Mouse (Mus musculus) lung, postnatal 0 days (tissue): ENCODE data around the gene Sh2d6. TPM values are rescaled to one million over a fixed set of nuclear protein-coding genes. Genes with fewer than 3 reads are reported as not detected.

ENCODE experiments used
- ATAC-seq: fragments of 200-750 bp; cut with Nextera tagmentation; 2 replicates; pipeline ENCODE4 v1.8.0; 2017; ENCODE audit warnings: moderate library complexity
- DNase-seq: peaks from one replicate; pipeline ENCODE4 v3.0.0-alpha.2; 2016; ENCODE audit warnings: low spot score
- H3K27ac ChIP-seq: fragments of 300-500 bp; sonication (generic); 2 replicates; pipeline ENCODE4 v1.5.1; 2014; ENCODE audit warnings: antibody characterized with exemption, mild to moderate bottlenecking, low read length, mixed read lengths
- H3K27me3 ChIP-seq: fragments of 300-500 bp; sonication (generic); replicated peaks from 2 replicates; pipeline ENCODE4 v1.6.1; 2014; ENCODE audit warnings: low read length, mixed read lengths; ENCODE audit not compliant: insufficient read depth
- H3K36me3 ChIP-seq: fragments of 300-500 bp; sonication (generic); 2 replicates; pipeline ENCODE4 v1.6.1; 2014; ENCODE audit warnings: low read length, mixed read lengths; ENCODE audit not compliant: insufficient read depth
- H3K4me1 ChIP-seq: fragments of 300-500 bp; sonication (generic); 2 replicates; pipeline ENCODE4 v1.6.1; 2014; ENCODE audit warnings: antibody characterized with exemption, low read depth, low read length, mixed read lengths; ENCODE audit not compliant: insufficient read depth
- H3K4me2 ChIP-seq: fragments of 300-500 bp; sonication (generic); replicated peaks from 2 replicates; pipeline ENCODE4 v1.6.1; 2014; ENCODE audit warnings: low read depth, mild to moderate bottlenecking, low read length, moderate library complexity, mixed read lengths
- H3K4me3 ChIP-seq: fragments of 300-500 bp; sonication (generic); 2 replicates; pipeline ENCODE4 v1.5.1; 2014; ENCODE audit warnings: low read depth, low read length
- H3K9ac ChIP-seq: fragments of 300-500 bp; sonication (generic); replicated peaks from 2 replicates; pipeline ENCODE4 v1.6.1; 2014; ENCODE audit warnings: low read depth, mild to moderate bottlenecking
- H3K9me3 ChIP-seq: fragments of 300-500 bp; sonication (generic); 2 replicates; pipeline ENCODE4 v1.6.1; 2016; ENCODE audit warnings: low read length, mixed read lengths
- CTCF ChIP-seq: IDR thresholded peaks from 2 replicates; pipeline ENCODE4 v1.5.1; 2016; ENCODE audit warnings: antibody characterized with exemption, mild to moderate bottlenecking
- EP300 ChIP-seq: IDR thresholded peaks from 2 replicates; pipeline ENCODE4 v1.6.1; 2016; ENCODE audit warnings: antibody characterized with exemption, mild to moderate bottlenecking, control low read depth
- WGBS: fragments of 180-500 bp; shearing (Covaris S2); extraction: QIAGEN DNeasy Blood & Tissue Kit; methylation state at CpG from one replicate; pipeline ENCODE4 v1.1.7; 2014; 5-methylcytosine and 5-hydroxymethylcytosine counted together
- polyA plus RNA-seq: library from polyadenylated mRNA; unstranded; fragments of >200 nt; fragmentation: Nextera tagmentation; extraction: Ambion mirVana; gene quantifications from 2 replicates; pipeline ENCODE4 v1.2.1, GENCODE M21; 2015

Gene Sh2d6
- polyA plus RNA-seq, 1 experiment from 2014 or later, result not detected

DNA sequence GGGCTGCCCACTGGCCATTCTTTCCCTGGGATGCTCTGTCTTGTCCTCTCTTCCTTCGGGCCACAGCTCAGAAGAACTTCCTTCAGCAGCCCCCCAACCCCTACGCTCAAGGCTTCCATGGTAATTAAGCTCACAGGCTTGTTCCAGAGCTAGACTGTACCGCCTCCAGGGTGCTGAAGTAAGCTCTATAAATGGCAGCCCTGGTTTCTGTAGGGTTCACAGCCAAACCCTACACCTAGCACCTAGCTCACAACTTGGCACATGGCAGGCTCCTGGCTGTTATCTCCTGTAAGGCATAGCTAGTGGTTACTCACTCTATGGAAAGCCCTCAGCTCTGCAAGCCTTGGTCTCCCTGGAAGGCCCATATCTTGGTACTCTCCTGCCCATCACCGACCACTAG lies 11.1 kb upstream of the Sh2d6 start:
- TF ChIP-seq CTCF, result no peak
- TF ChIP-seq EP300, result no peak
- no peaks in the 10 kb centered on the region for H3K4me1 ChIP-seq
- H3K4me3 ChIP-seq, result no peak overlapping the region
- H3K4me2 ChIP-seq, result no peak overlapping the region
- ATAC-seq (no peak), DNase-seq (no peak)
- no peak overlapping the region for H3K9ac ChIP-seq
- no peaks in the 10 kb centered on the region for H3K9me3 ChIP-seq
- no peaks in the 10 kb centered on the region for H3K36me3 ChIP-seq
- H3K27ac ChIP-seq, result no peak overlapping the region
- no peaks in the 10 kb centered on the region for H3K27me3 ChIP-seq
- WGBS, result 82% methylated on average over 4 of the region's 4 CpGs

DNA sequence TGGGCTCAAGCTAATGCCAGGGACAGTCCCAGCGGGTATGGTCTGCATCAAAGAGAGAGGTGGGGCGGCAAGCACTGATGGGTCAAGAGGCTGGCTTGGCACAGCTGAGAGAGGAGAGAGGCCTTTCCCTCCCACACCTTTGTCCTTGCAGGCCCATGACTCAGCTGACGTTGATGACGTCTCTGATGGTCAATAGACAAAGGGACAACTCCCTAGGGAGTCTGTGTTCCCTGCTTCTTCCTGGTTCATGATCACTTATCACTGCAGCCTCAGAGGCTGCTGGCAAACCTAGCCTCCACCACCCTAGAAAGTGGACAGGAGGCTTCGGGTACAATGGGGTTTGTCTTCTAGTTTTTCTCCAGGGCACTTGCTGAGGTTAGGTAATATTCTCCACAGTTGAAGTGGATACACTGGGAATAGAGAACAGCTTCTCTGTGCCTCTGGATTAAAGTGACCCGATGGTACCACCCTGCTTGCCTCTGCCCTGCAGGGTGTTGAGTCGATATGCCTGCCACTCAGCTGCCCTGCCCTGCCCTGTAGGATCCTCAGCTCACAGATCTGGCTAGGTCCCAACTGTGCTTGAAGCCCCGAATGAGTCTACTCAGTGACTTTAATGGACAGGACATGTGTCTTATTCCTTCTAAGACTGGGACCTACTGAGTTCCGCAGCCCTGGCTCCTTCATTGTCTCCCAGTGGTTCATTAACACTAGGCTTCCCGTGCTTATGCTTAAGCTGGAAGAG lies 7.1 kb upstream of the Sh2d6 start:
- no peaks in the 10 kb centered on the region for H3K36me3 ChIP-seq
- peak; percentile 52 for DNase-seq
- H3K4me3 ChIP-seq, result no peak overlapping the region
- no peak overlapping the region for H3K4me2 ChIP-seq
- peak; percentile 64 for ATAC-seq
- no peak overlapping the region for H3K27ac ChIP-seq
- no peaks in the 10 kb centered on the region for H3K4me1 ChIP-seq
- no peaks in the 10 kb centered on the region for H3K9me3 ChIP-seq
- 62% methylated on average over 10 of the region's 10 CpGs for WGBS
- TF ChIP-seq EP300, result no peak; the same call in 1 of the 2 replicates
- TF ChIP-seq CTCF, result no peak
- no peak overlapping the region for H3K9ac ChIP-seq
- H3K27me3 ChIP-seq, result no peaks in the 10 kb centered on the region

DNA sequence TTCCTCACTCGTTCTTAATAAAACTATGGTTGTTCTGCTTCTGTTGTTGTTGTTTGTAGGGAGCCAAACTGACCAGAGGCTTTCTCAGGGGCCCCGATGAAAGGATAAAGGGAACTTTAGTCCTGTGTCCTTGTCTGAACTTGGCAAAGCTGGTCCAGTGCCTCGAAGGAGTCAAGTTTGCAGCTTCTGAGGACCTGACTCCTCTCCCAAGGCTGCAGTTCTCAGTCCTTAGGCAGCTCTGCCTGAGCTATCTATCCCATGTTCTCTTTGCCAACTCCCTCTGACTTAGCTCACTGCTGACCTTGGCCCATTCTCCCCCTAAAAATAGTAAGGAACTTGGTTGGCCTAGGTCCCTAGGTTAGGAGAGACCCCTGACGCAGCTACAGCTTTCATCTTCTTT lies 5.6 kb upstream of the Sh2d6 start:
- H3K9me3 ChIP-seq, result no peaks in the 10 kb centered on the region
- TF ChIP-seq EP300 (no peak), CTCF (no peak)
- H3K4me3 ChIP-seq, result no peak overlapping the region
- ATAC-seq (no peak), DNase-seq (no peak)
- no peak overlapping the region for H3K27ac ChIP-seq
- WGBS, result 86% methylated on average over 4 of the region's 4 CpGs
- H3K9ac ChIP-seq, result no peak overlapping the region
- no peak overlapping the region for H3K4me2 ChIP-seq
- no peaks in the 10 kb centered on the region for H3K4me1 ChIP-seq
- H3K36me3 ChIP-seq, result no peaks in the 10 kb centered on the region
- no peaks in the 10 kb centered on the region for H3K27me3 ChIP-seq

DNA sequence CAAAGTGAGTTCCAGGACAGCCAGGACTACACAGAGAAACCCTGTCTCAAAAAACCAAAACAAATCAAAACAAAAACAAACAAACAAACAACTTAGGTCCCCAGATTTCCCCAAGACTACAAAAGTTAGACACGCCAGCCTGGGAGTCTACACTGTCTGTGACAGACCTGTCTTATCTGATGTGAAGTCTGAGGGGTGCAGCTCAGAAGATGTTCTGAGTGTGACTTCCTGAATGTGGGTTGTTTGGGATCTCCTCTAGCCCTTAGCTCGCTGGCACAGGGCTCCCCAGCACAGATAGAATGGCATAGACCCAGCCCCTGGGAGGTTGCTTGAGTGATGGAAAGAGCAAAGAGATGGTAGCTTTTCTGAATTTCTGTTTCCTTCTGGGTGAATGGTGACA lies 2.7 kb upstream of the Sh2d6 start:
- Histone ChIP-seq H3K27ac (no peak overlapping the region), H3K36me3 (no peaks in the 10 kb centered on the region), H3K4me2 (no peak overlapping the region), H3K9me3 (no peaks in the 10 kb centered on the region), H3K4me1 (no peaks in the 10 kb centered on the region), H3K27me3 (no peaks in the 10 kb centered on the region), H3K4me3 (no peak overlapping the region), H3K9ac (no peak overlapping the region)
- TF ChIP-seq CTCF (no peak), EP300 (no peak)
- DNase-seq (no peak), ATAC-seq (no peak)
- whole genome bisulfite sequencing, result 68% methylated on average over 2 of the region's 2 CpGs

DNA sequence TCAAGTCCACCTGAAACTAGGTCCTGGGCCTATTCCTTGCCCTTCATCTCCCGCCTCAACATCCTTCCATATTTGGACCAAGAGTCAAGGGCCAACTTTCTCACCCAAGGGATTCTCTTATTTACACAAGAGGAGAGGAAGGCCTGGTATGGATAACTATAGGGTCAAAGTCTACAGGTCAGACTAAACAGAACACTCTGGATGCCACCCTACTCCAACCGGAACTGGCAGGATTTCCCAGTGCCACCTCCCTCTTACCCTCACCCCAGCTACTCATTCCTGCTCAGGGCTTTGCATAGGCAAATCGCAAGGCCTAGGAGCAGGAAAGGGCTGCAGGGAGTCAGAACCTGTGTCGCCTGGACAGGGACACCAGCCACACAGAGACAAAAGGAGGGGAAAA lies 1.7 kb upstream of the Sh2d6 start:
- no peak overlapping the region for H3K9ac ChIP-seq
- no peak for TF ChIP-seq EP300
- no peak for TF ChIP-seq CTCF
- DNase-seq (no peak), ATAC-seq (no peak)
- H3K9me3 ChIP-seq, result no peaks in the 10 kb centered on the region
- no peak overlapping the region for H3K4me3 ChIP-seq
- no peak overlapping the region for H3K4me2 ChIP-seq
- H3K4me1 ChIP-seq, result no peaks in the 10 kb centered on the region
- H3K36me3 ChIP-seq, result no peaks in the 10 kb centered on the region
- no peak overlapping the region for H3K27ac ChIP-seq
- WGBS, result 69% methylated on average over 4 of the region's 4 CpGs
- no peaks in the 10 kb centered on the region for H3K27me3 ChIP-seq

- no peak overlapping the region for H3K4me2 ChIP-seq
- no peaks in the 10 kb centered on the region for H3K36me3 ChIP-seq
- H3K9me3 ChIP-seq, result no peaks in the 10 kb centered on the region
- DNase-seq, result no peak
- TF ChIP-seq EP300, result no peak
- ATAC-seq, result no peak
- 82% methylated on average over 5 of the region's 5 CpGs for WGBS
- H3K4me3 ChIP-seq, result no peak overlapping the region
- no peak overlapping the region for H3K27ac ChIP-seq
- no peaks in the 10 kb centered on the region for H3K4me1 ChIP-seq
- H3K27me3 ChIP-seq, result no peaks in the 10 kb centered on the region
- H3K9ac ChIP-seq, result no peak overlapping the region
These were observed 781 bp upstream of the Sh2d6 start for GRCm38 (mm10) chr6:72522288-72522687.

GRCm38 (mm10) chr6:72520904-72521303 lies 603 bp downstream of the Sh2d6 start:
- H3K9me3 ChIP-seq, result no peaks in the 10 kb centered on the region
- no peaks in the 10 kb centered on the region for H3K4me1 ChIP-seq
- WGBS, result 90% methylated on average over 5 of the region's 5 CpGs
- H3K4me2 ChIP-seq, result no peak overlapping the region
- H3K27ac ChIP-seq, result no peak overlapping the region
- ATAC-seq, result no peak
- TF ChIP-seq CTCF (no peak), EP300 (no peak)
- H3K36me3 ChIP-seq, result no peaks in the 10 kb centered on the region
- no peak overlapping the region for H3K9ac ChIP-seq
- H3K4me3 ChIP-seq, result no peak overlapping the region
- DNase-seq, result no peak
- H3K27me3 ChIP-seq, result no peaks in the 10 kb centered on the region
